Mouse (Mus musculus) heart, postnatal 4 days (tissue): ENCODE results near the gene Fcf1. TPM values are rescaled to one million over a fixed set of nuclear protein-coding genes. Genes with fewer than 3 reads are reported as not detected.
A peak's percentile ranks its signal among the peaks of the same experiment; 100 is the strongest.

Source experiments
- DNase-seq: peaks from one replicate; pipeline ENCODE4 v3.0.0; 2021
- total RNA-seq, 2 experiments: library from RNA; stranded (reverse); gene quantifications; 2 replicates each; pipeline ENCODE4 v1.2.3; 2021

Gene Fcf1
- total RNA-seq, result 10 to 100 TPM; 47.9 to 49.5 TPM

GRCm38 (mm10) chr12:84970428-84971096 lies at the start of gene Fcf1, which contains the start of gene Arel1:
Gene Fcf1, plus strand, starts transcription at chr12:84970897.
Gene Arel1, minus strand, starts transcription at chr12:84970900.
- DNase-seq, result peak; percentile 88

- peak; percentile 35 for DNase-seq
Measured at GRCm38 (mm10) chr12:84921881-84922419, 48.7 kb upstream of the Fcf1 start.

GRCm38 (mm10) chr12:84924324-84924723 lies 46.4 kb upstream of the Fcf1 start:
- DNase-seq, result no peak

GRCm38 (mm10) chr12:84926542-84926941 lies 44.2 kb upstream of the Fcf1 start:
- no peak for DNase-seq

GRCm38 (mm10) chr12:84932210-84932609 lies 38.5 kb upstream of the Fcf1 start:
- DNase-seq, result no peak

GRCm38 (mm10) chr12:84935343-84935742 lies 35.4 kb upstream of the Fcf1 start:
- DNase-seq, result no peak

GRCm38 (mm10) chr12:84939117-84939516 lies 31.6 kb upstream of the Fcf1 start:
- no peak for DNase-seq

- no peak for DNase-seq
Measured at GRCm38 (mm10) chr12:84940343-84940742, 30.4 kb upstream of the Fcf1 start.

- no peak for DNase-seq
Measured at GRCm38 (mm10) chr12:84941717-84942116, 29.0 kb upstream of the Fcf1 start.

GRCm38 (mm10) chr12:84943006-84943952 lies 27.4 kb upstream of the Fcf1 start:
- DNase-seq, result peak; percentile 38

GRCm38 (mm10) chr12:84944150-84944812 lies 26.4 kb upstream of the Fcf1 start:
- DNase-seq, result no peak

GRCm38 (mm10) chr12:84944813-84945553 lies 25.7 kb upstream of the Fcf1 start:
- DNase-seq, result no peak

GRCm38 (mm10) chr12:84947894-84948583 lies 22.7 kb upstream of the Fcf1 start:
- DNase-seq, result no peak

GRCm38 (mm10) chr12:84948584-84949285 lies 22.0 kb upstream of the Fcf1 start:
- DNase-seq, result peak; percentile 36

- DNase-seq, result peak; percentile 21
Measured at GRCm38 (mm10) chr12:84950763-84951162, 19.9 kb upstream of the Fcf1 start.

- no peak for DNase-seq
Measured at GRCm38 (mm10) chr12:84951531-84951930, 19.2 kb upstream of the Fcf1 start.

- DNase-seq, result no peak
Measured at GRCm38 (mm10) chr12:84952351-84952750, 18.3 kb upstream of the Fcf1 start.

GRCm38 (mm10) chr12:84956317-84956716 lies 14.4 kb upstream of the Fcf1 start:
- DNase-seq, result no peak

- DNase-seq, result no peak
Measured at GRCm38 (mm10) chr12:84958794-84959356, 11.8 kb upstream of the Fcf1 start.

GRCm38 (mm10) chr12:84962606-84963005 lies 8.1 kb upstream of the Fcf1 start:
- peak; percentile 23 for DNase-seq
